Mouse (Mus musculus) granulocyte monocyte progenitor cell, adult 5-6 weeks (primary cell): Measurements from ENCODE around the gene Tuba1b. TPM values are rescaled to one million over a fixed set of nuclear protein-coding genes. Genes with fewer than 3 reads are reported as not detected.
A peak's percentile ranks its signal among the peaks of the same experiment; 100 is the strongest.
"Not testable (repeated sequence)": the region's sequence is repeated elsewhere in the genome, so short reads cannot be mapped to it uniquely, and the experiment has no call there.

Experiments
- ATAC-seq: replicated peaks from 2 replicates; pipeline ENCODE4 v1.8.0; 2016; ENCODE audit warnings: mild to moderate bottlenecking, moderate TSS enrichment, inconsistent platforms; ENCODE audit not compliant: poor library complexity, severe bottlenecking
- total RNA-seq, 2 experiments: library from RNA; stranded (forward) in 1 of 2; stranded (reverse) in 1 of 2; fragments of 200-712, 200-1000 nt in 1 of 2; fragments of >200 nt in 1 of 2; fragmentation: Nextera tagmentation in 1 of 2; gene quantifications; 2 replicates each; pipeline ENCODE4 v1.2.3; 2014 to 2017

Gene Tuba1b
- total RNA-seq, 2 experiments from 2014 or later: 1,039 to 2,397 TPM

GRCm38 (mm10) chr15:98928598-98929240 lies 5.6 kb downstream of the Tuba1b start:
- peak; percentile 89 for ATAC-seq

DNA sequence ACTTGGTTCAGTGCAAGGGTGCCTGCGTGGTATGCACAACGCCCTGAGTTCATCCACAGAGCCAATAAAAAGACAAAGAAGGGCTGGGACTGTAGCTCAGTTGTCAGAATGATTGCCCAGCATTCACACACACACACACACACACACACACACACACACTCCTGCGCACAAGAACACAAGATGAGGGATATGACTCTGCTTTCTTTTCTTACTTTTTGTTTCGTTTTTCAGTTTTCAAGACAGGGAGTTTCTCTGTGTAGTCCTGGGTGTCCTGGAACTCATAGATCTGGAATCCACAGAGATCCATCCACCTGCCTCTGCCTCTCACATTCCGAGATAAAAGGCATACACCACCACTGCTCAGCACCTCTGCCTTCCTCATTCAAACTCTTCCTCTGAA lies 6.8 kb downstream of the Tuba1b start:
- ATAC-seq: peak; percentile 6; the same call in 1 of the 2 replicates

DNA sequence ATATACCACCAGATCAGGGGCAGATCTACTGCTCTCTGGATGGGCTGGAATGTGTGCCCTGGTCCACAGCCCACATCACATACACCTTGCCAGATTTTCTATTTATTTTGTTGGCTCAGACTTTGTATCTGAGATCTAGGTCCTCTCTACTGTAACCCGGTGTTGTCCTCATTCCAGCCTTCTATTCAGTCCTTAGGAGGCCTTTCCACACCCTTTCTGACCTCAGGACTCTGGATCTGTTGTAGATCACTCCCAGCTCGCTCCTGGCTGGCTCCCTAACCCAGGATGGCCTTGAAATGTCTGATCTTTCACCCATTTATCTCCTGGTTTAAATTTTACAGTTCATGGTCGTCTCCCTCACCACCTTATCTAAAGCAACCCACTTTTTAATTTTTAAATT lies 9.7 kb downstream of the Tuba1b start:
- ATAC-seq: no peak

DNA sequence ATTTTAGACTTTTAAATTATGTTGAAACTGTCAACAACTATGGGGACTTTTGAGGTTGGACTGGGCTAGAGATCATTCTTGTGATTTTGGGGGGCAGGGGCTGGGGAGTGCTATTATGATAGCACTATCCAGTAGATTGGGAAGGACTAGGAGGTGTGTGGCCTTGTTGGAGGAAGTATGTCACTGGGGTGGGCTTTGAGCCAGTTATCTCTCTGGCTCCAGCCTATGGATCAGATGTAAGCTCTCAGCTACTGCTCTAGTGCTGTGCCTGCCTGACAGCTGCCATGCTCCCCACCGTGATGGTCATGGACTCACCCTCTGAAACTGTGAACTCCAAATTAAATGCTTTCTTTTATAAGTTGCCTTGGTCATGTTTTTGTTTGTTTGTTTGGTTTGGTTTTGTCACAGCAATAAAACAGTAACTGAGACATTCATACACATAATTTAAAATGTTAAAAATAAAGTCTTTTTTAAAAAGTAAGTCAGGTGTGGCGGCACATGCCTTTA lies 11.3 kb downstream of the Tuba1b start:
- no peak for ATAC-seq

DNA sequence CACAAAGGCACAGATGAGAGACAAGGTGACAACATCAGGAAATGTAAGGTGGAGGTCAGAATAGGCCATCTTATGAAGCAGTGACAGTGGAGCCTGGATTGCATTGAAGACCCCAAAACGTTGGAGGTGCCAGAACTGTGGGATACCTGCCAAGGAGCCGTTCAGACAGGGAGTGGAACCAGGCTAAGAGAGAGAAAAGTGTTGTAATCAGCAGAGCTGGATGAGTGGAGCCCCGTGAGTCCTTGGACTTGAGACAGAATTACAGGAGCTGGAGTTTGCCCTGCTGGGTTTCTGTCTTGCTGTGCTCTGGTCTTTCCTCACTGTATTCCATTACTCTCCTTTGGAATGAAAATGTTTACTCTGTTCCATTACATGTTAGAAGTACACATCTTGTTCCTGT lies 11.8 kb downstream of the Tuba1b start:
- no peak for ATAC-seq

DNA sequence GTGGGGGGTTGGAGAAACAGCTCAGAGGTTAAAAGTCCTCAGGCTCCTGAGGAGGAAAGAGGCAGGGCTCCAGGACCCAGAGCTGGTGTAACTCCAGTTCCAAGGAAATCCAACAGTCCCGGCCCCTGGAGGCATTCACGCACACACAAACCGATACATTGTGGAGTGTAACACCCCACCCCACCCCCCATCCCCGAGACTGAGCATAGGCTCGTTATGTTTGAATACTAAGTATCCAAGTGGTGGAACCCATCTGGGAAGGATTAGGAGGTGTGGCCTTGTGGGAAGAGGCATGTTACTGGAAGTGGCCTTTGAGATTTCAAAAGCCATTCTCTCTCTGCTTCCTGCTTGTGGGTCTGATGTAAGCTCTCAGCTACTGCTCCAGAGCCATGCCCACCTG lies 12.9 kb downstream of the Tuba1b start:
- ATAC-seq: no peak

- ATAC-seq: not testable (repeated sequence)
Measured at GRCm38 (mm10) chr15:98918499-98918895, 15.9 kb downstream of the Tuba1b start.

DNA sequence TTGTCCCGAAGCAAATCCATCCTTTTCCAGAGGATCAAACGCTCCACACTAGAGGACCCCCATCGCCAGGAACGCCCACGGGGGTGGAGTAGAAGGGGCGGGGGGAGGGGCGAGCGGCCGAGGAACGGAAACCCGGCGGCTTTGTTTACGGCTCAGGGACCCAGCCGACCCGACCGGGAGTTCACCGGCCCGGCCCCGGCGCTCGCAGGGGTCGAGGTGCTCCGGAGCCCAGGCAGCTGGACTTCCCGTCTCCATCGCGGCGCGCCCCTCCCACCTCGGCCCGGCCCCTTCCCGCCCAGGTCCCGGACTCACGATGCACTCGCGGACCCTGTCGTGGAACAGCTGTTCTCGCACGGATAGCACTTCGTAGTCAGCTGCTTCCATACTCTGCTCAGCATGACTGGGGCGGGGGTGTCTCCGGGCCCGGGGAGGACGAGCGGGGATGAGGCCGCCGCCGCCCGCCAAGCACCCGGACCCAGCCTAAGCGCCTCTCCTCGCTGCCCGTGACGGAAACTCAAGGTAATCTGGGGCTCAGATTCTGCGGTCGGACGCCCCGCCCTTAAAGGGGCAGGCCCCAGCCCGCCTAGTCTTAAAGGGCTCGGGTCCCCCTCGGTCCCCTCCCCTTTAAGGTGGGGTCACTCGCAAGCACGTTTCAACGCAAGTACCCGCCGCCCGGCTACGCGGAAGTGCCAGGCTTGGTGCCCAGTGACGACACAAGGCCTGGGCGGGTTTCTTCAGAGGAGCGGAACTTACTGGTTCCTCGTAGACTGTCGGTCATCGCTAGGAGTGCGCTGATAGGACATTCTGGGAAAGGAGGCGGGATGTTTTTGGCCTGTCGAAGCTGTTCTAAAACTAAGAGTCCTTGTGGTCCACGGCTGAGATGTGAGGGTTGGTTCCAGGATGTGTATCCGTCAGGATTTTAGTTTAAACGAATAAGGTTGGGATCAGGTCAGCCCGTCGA lies 16.5 kb downstream of the Tuba1b start, which contains the start of gene Lmbr1l:
Lmbr1l (minus strand) TSS at position 694 of the 961 bp plus-strand sequence.
- peak; percentile 97 for ATAC-seq

GRCm38 (mm10) chr15:98917091-98917490 lies 17.3 kb downstream of the Tuba1b start:
- 0 out of 2 replicates have a peak, but pooled peaks have one; percentile 0 for ATAC-seq

GRCm38 (mm10) chr15:98916016-98916415 lies 18.3 kb downstream of the Tuba1b start:
- no peak for ATAC-seq

- no peak for ATAC-seq
Measured at GRCm38 (mm10) chr15:98914903-98915302, 19.5 kb downstream of the Tuba1b start.

- peak; percentile 40 for ATAC-seq
Measured at GRCm38 (mm10) chr15:98904692-98905091, 29.7 kb downstream of the Tuba1b start.

DNA sequence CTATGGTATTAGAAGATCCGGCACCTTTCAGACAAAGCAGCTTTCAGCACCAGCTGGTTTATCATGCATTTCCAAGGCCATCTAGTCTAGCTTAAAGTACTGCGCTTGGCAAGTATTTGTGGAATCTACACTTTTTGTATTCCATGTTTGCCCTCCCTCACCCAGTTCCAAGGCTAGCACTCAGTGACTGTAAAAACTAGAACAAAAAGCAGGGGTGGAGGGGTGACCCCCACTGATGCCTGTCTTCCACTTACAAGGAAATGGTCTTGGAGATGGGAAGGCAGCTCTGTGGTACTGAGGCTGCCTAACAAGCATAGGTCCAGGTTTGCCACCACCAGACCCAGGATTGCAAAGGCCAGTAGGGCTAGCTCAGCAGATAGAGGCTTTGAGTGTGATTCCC lies 31.8 kb downstream of the Tuba1b start:
- no peak for ATAC-seq

GRCm38 (mm10) chr15:98901530-98901929 lies 32.8 kb downstream of the Tuba1b start:
- no peak for ATAC-seq

- ATAC-seq: no peak
Measured at GRCm38 (mm10) chr15:98897928-98898800, 36.2 kb downstream of the Tuba1b start, which contains the start of gene Dhh. Gene Dhh, minus strand, starts transcription at chr15:98898540.

DNA sequence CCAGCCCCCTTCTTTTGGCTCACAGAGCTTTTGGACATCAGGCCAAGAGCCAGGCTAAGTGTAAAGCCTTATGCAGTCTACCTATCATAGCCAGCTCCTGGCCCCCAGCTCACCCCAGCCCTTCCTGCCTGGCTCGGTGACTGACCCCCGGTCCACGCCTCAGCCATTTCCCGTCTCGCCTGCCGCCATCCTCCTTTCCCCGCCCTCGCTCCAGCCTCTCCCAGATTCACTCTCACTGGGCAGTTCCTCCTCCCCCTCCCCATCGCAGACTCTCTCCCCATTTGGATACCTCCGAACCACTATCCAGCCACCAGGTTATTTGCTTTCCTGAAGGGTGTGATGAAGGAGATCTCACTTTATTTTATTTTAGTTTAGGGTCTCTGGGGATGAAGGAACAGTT lies 36.9 kb downstream of the Tuba1b start:
- no peak for ATAC-seq

DNA sequence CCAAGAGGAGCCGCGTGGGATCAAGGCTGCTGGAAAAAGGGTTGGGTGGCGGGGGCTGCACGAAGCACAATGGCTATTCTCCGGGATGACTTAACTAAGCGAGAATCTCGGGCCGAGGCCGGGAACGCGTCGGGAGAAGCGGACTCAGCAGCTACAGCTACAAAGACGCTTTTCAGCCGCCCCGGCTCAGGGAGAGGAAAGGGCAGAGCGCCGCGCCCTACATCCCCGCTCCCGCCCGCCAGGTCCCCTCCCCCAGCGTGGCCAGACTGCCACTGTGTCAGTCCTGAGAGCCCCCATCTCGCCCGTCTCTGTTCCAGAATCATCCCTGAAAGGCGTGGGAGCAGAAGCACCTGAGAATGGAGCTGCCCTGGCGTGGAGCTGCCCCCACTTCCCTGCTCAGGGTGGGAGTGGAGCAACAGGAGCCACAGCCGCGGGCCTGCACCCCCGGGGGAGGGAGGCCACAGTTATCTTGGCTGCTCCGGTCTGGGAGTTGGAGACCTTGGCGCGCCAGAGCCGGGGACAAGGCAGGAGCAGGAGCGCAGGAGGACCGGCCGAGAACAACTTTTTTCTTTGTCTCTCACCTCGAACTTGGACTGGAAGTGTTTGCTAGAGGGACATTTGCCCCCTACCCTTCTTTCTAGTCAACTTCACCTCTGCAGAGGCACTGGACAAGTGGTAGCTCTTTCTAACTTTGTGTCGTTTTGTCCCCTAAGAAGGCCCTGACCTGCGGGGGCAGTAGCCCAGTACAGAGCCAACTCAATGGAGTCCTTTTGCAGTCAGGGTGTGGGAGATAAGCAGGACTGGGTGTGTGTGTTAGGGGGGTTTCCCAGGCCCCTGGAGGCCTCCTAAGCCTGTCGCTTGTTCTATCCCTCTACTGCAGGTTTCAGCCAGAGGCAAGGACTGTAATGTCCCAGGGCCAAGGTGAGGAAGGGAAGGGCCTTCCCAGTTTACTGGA lies 38.5 kb downstream of the Tuba1b start:
- no peak for ATAC-seq

GRCm38 (mm10) chr15:98894746-98895634 lies 39.4 kb downstream of the Tuba1b start:
- ATAC-seq: no peak
